Mouse (Mus musculus) liver, adult 2 months (tissue): ENCODE data around the gene Dio1. TPM values are rescaled to one million over a fixed set of nuclear protein-coding genes. Genes with fewer than 3 reads are reported as not detected.

Experiments
- DNase-seq: peaks from one replicate; pipeline ENCODE4 v3.0.0-alpha.2; 2011; ENCODE audit warnings: low read depth, low spot score; ENCODE audit errors: extremely low read depth
- H3K27ac ChIP-seq: fragments of 200-500 bp; replicated peaks from 2 replicates; pipeline ENCODE4 v1.5.1; 2012; ENCODE audit warnings: low read depth, mild to moderate bottlenecking, control low read depth, inconsistent platforms, low read length; ENCODE audit not compliant: insufficient read depth
- H3K27me3 ChIP-seq: fragments of 200-500 bp; 2 replicates; pipeline ENCODE4 v1.6.1; 2012; ENCODE audit warnings: mild to moderate bottlenecking, moderate library complexity, low read length, inconsistent platforms; ENCODE audit not compliant: control insufficient read depth, insufficient read depth
- H3K36me3 ChIP-seq: fragments of 200-500 bp; 2 replicates; pipeline ENCODE4 v1.6.1; 2012; ENCODE audit warnings: low read length, inconsistent platforms; ENCODE audit not compliant: control insufficient read depth, insufficient read depth
- H3K4me1 ChIP-seq: fragments of 200-500 bp; 2 replicates; pipeline ENCODE4 v1.6.1; 2011; ENCODE audit warnings: low read length; ENCODE audit not compliant: control insufficient read depth, insufficient read depth
- H3K4me3 ChIP-seq: fragments of 200-500 bp; 2 replicates; pipeline ENCODE4 v1.5.1; 2011; ENCODE audit warnings: low read depth, mild to moderate bottlenecking, control low read depth, low read length, moderate library complexity; ENCODE audit not compliant: insufficient read depth
- H3K79me2 ChIP-seq: fragments of 200-500 bp; 2 replicates; pipeline ENCODE4 v1.6.1; 2012; ENCODE audit warnings: inconsistent platforms, mild to moderate bottlenecking, low read length, moderate library complexity; ENCODE audit not compliant: control insufficient read depth, insufficient read depth
- H3K9ac ChIP-seq: fragments of 200-500 bp; 2 replicates; pipeline ENCODE4 v1.6.1; 2012; ENCODE audit warnings: low read depth, mild to moderate bottlenecking, control low read depth, inconsistent platforms, low read length
- CTCF ChIP-seq: fragments of 200-500 bp; IDR thresholded peaks from 2 replicates; pipeline ENCODE4 v1.5.1; 2011; ENCODE audit warnings: low read depth, low read length, control low read depth
- POLR2A ChIP-seq: fragments of 200-500 bp; IDR thresholded peaks from 2 replicates; pipeline ENCODE4 v1.6.1; 2011; ENCODE audit warnings: low read length, control low read depth; ENCODE audit not compliant: insufficient read depth; ENCODE audit errors: extremely low read depth
- WGBS: fragments of 180-500 bp; shearing (Covaris S2); methylation state at CpG from one replicate; pipeline ENCODE4 v1.1.7; 2018; 5-methylcytosine and 5-hydroxymethylcytosine counted together
- polyA plus RNA-seq: library from polyadenylated mRNA; depleted of rRNA; stranded (reverse); fragments of >200 nt; gene quantifications from 2 replicates; pipeline ENCODE4 v1.2.3, GENCODE M21; 2012
- total RNA-seq: library from RNA; depleted of rRNA; stranded (reverse); fragments of >200 nt; gene quantifications from 2 replicates; pipeline ENCODE4 v1.2.3, GENCODE M21; 2014

The Dio1 gene
- total and polyA plus RNA-seq, 2 experiments = 153 to 378 TPM

DNA sequence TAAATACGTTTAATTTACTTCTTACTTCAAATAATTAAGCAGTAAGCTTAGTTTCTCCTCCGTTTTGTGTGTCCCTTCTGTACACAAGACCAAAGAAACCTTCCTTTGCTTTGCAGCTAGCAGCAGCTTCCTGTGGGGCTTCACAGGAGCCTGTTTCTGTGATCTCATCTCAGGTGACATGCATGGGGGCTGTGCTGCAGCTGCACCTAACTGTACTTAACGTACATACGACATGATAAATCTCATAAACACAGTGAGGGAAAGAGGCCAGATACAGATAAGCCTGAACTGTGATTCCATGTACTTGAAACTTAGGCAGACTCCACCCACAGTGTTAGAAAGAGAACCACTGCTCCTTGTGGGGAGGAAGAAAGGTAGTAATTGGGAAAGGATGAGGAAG, 47.0 kb downstream of the Dio1 start:
- WGBS = 67% methylated on average over 4 of the region's 4 CpGs

DNA sequence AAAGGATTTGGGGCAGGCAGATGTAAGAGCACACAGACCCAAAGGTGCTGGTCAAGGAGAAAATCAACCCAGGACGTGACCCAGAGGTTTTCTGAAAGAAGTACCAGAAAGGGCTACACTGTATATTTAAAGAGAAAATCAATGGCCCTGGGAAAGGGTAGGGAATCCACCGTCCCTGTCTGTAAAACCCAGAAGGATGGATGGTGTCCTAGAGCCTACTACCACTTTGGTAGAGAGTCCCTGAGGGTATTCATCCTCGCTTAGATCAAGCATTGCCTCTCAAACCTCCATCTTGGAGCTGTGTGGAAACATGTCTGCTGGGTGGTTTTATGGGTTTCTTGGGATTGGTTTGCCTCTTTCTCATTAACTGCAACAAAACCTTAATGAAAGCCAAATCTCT, 52.6 kb downstream of the Dio1 start:
- no peak overlapping the region for H3K27ac ChIP-seq
- H3K36me3 ChIP-seq = no peaks in the 10 kb centered on the region
- TF ChIP-seq POLR2A (no peak), CTCF (no peak)
- H3K79me2 ChIP-seq = peaks cover 17% of the 10 kb centered on the region; the same call in 1 of the 2 replicates
- H3K4me3 ChIP-seq = peak overlapping the region; percentile 79; the same call in 1 of the 2 replicates
- no peak overlapping the region for H3K9ac ChIP-seq
- DNase-seq = no peak
- H3K27me3 ChIP-seq = no peaks in the 10 kb centered on the region
- WGBS = 56% methylated on average over 3 of the region's 3 CpGs
- peaks cover 13% of the 10 kb centered on the region for H3K4me1 ChIP-seq

More for the DNA sequence above, 47.0 kb downstream of the Dio1 start:
- H3K27me3 ChIP-seq = no peaks in the 10 kb centered on the region
- H3K9ac ChIP-seq = no peak overlapping the region
- TF ChIP-seq POLR2A (no peak), CTCF (no peak)
- no peaks in the 10 kb centered on the region for H3K36me3 ChIP-seq
- no peak for DNase-seq
- H3K27ac ChIP-seq = no peak overlapping the region
- H3K79me2 ChIP-seq = no peaks in the 10 kb centered on the region; the same call in 1 of the 2 replicates
- no peaks in the 10 kb centered on the region for H3K4me1 ChIP-seq
- H3K4me3 ChIP-seq = no peak overlapping the region

DNA sequence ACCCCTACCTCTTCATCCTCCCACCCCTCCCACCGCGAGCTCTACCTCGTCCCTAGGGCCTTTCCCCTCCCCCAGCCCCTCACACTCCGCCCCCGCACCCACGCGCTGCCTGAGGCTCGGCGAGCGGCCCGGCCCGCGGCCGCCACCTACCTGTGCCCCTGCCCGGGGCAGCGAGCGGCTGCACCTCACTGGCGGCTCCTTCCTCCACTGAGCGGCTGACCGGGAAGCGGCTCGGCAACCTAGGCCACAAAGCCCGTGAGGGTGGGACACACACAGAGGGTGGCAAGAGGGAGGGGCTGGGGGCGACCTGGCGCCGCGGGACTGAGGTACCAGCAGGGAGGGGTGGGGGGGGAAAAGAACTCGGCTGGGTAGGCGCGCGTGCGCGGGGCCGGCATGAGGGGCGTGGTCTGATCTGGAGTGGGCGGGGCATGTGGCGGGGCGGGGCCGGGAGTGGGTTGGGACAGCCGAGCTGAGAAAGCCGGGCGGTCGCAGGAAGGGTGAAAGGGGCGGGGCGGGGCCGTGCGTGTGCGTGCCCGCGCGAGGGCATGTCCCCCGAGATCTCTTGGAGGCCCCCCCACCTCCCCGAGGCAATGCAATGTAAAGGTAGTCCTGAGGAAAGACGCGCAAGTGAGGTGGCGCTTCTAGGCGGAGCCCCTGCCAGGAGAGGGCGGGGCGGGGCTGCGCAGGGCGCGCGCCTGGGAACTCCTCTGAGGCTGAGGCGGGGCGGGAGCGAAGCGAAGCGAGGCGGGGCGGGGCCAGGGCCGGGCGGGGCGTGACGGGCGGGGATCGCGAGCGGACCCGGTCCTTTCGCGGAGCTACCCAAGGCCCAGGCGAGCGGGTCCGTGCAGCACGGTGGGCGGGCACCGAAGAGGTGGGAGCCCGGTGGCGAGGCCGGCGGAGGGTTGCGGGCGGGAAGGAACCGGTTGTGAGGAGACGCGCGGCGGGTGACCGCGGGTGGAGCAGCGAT, 53.6 kb downstream of the Dio1 start, which contains the start of the genes Lrrc42 and Hspb11:
Lrrc42 (minus strand) TSS at position 408 of the 967 bp plus-strand sequence.
Hspb11 (plus strand) TSS at position 469 of the 967 bp plus-strand sequence.
- Histone ChIP-seq H3K27ac (peak within 1 kb of the TSS; percentile 82), H3K4me1 (peaks cover 18% of the 10 kb centered on the region), H3K27me3 (no peaks in the 10 kb centered on the region), H3K4me3 (peak within 1 kb of the TSS; percentile 79), H3K9ac (peak within 1 kb of the TSS; percentile 99), H3K36me3 (no peaks in the 10 kb centered on the region), H3K79me2 (peaks cover 19% of the 10 kb centered on the region; the same call in 1 of the 2 replicates)
- 1% methylated on average over 97 of the region's 101 CpGs for WGBS
- DNase-seq = peak; percentile 86
- TF ChIP-seq CTCF (peak; percentile 45), POLR2A (peak; percentile 48; the same call in 1 of the 2 replicates)

DNA sequence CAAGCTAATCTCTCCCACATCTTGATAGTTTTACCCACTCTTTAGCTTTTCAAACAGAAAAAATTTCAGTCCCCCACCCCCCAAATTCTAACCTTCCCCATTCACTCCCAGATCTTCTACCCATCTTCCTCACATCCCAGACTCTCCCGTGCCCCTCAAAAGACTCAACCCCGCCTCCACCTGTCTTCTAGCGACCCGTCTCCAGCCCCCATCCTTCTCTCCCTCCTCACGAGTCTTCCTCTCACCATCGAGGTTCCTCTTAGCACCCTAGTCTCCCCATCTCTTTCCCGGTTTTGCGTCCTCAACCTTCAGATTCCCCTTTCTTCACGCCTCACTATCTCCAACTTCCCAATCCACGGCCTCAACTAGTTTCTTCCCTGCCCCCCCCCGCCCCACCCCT, 54.4 kb downstream of the Dio1 start:
- Histone ChIP-seq H3K9ac (peak overlapping the region; percentile 85), H3K36me3 (no peaks in the 10 kb centered on the region), H3K4me1 (peaks cover 20% of the 10 kb centered on the region), H3K27ac (no peak overlapping the region), H3K27me3 (no peaks in the 10 kb centered on the region), H3K4me3 (peak overlapping the region; percentile 79), H3K79me2 (peaks cover 19% of the 10 kb centered on the region; the same call in 1 of the 2 replicates)
- no peak for DNase-seq
- under 1% methylated on average over 11 of the region's 11 CpGs for WGBS
- no peak for TF ChIP-seq CTCF
- no peak for TF ChIP-seq POLR2A

DNA sequence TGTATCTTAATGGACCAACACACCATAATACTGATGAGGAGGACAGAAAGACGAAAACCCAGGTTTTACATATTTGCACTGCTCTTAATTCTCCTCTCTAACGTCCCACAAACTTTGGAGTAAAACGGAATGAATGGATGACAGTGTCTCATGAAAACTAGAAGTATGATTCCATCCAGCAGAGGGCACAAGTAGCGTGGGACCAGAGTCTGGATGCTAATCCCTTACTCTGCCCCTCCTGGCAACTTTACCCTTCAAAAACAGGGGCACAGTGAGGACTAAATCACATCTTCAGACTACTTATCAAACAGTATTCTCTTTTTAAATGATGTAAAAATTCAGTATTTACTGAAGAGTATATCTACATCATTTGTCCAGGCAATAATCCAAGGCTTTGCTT, 56.5 kb downstream of the Dio1 start:
- no peak overlapping the region for H3K27ac ChIP-seq
- H3K9ac ChIP-seq = no peak overlapping the region
- TF ChIP-seq POLR2A = no peak
- TF ChIP-seq CTCF = peak; percentile 44; the same call in 1 of the 2 replicates
- no peaks in the 10 kb centered on the region for H3K36me3 ChIP-seq
- peaks cover 19% of the 10 kb centered on the region; the same call in 1 of the 2 replicates for H3K79me2 ChIP-seq
- DNase-seq = peak; percentile 43
- H3K4me3 ChIP-seq = no peak overlapping the region
- 18% methylated on average over 4 of the region's 4 CpGs for WGBS
- H3K4me1 ChIP-seq = peaks cover 29% of the 10 kb centered on the region
- no peaks in the 10 kb centered on the region for H3K27me3 ChIP-seq
